Mouse (Mus musculus) yolk sac, embryonic 10.5 days (tissue): ENCODE results near the gene Stk40.
"Not testable (repeated sequence)": the region's sequence is repeated elsewhere in the genome, so short reads cannot be mapped to it uniquely, and the experiment has no call there.

Experiments
- DNase-seq: peaks from one replicate; pipeline ENCODE4 v3.0.0-alpha.2; 2017; ENCODE audit warnings: low spot score

Stk40 gene

GRCm38 (mm10) chr4:126155183-126155582 is 51.4 kb downstream of the Stk40 start:
- DNase-seq = no peak

DNA sequence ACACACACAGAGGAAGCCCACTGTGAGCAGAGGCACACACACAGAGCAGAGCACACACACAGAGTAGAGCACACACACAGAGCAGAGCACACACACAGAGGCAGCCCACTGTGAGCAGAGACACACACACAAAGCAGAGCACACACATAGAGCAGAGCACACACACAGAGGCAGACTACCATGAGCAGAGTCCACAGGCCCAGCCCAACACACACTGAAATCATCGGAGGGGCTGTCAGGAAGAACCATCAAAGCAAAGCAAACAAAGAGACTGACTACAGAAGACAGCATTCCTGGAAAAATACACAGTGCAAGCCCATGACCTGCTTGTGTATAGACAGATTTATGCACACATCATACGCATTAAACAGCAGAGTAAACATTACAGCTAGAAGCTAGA is 52.1 kb downstream of the Stk40 start:
- DNase-seq = peak; percentile 57

DNA sequence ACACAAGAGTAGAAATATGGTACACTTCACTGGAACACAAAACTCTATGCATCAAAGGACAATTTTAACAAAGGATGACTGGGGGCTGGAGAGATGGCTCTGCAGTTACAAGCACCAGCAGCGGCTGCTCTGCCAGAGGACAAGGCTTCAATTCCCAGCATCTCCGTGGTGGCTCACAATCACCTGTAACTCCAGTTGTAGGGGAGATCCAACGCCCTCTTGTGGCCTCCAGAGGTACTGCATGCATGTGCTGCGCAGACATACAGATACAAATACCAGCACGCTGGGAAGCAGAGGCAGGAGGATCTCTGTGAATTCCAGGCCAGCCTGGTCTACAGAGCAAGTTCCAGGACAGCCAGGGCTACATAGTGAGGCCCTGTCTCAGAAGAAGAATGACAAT is 52.9 kb downstream of the Stk40 start:
- DNase-seq = no peak

DNA sequence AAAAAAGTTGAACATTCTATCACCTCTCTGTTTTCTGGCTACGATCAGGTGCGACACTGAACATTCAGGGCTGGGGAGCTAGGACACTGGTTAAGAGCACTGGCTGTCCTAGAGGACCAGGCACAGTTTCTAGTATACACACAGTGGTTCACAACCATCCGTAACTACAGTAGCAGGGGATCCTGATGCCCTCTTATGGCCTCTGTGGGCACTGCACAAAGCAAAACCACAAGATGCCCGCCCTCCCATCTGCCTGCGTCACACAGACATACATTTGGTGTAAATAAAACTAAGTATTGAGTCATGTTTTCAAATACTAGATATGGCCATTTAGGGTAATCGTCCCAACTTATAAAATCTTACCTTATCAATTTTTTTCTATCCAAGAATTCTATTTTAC is 53.8 kb downstream of the Stk40 start:
- no peak for DNase-seq

DNA sequence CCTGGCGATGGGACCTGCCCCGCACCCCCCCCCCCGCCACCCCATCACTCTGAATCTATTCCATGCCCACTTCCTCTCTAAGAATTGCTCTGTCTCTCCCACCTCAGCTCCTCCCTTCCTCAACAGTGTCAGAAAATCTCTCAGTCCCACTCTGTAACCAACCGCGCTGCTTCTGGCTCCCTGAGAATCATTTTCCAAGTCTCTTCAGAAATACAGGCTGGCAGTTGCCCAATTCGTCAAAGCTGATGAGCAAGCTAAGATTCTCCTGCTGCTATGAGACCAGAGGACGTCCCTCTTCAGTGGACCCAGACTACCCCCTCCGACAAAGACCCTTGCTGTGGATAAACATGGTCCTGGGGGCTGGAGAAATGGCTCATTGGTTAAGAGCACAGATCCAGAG is 55.7 kb downstream of the Stk40 start:
- no peak for DNase-seq

GRCm38 (mm10) chr4:126160981-126161380 is 57.2 kb downstream of the Stk40 start:
- no peak for DNase-seq

DNA sequence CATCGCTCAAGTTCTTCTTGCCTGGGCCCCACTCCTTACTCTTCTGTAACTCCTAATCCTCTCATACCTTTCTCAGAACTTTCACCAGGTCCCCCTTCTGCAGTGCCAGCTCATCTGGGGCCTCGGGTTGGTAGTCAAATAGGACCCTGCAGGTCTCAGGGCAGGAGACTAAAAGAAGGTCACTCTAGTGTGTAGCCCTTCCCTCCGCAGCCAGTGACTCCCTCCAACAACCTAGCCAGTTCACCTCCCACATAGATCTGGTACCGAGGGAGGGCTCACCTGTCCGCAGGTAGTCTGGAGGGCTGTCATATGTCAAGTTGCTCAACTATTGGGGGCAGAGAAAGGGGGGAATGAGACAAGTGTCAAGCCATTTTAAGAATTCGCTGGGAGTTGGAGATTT is 57.7 kb downstream of the Stk40 start:
- no peak for DNase-seq

- DNase-seq = no peak
Measured at GRCm38 (mm10) chr4:126161986-126162385, 58.2 kb downstream of the Stk40 start.

- DNase-seq = peak; percentile 83
Measured at GRCm38 (mm10) chr4:126162544-126163066, 58.8 kb downstream of the Stk40 start.

- DNase-seq = peak; percentile 69
Measured at GRCm38 (mm10) chr4:126163067-126163659, 59.4 kb downstream of the Stk40 start, which contains the start of gene Sh3d21. TSS of gene Sh3d21 (minus strand) at chr4:126163491.

- DNase-seq = no peak
Measured at GRCm38 (mm10) chr4:126163685-126164084, 59.9 kb downstream of the Stk40 start.

DNA sequence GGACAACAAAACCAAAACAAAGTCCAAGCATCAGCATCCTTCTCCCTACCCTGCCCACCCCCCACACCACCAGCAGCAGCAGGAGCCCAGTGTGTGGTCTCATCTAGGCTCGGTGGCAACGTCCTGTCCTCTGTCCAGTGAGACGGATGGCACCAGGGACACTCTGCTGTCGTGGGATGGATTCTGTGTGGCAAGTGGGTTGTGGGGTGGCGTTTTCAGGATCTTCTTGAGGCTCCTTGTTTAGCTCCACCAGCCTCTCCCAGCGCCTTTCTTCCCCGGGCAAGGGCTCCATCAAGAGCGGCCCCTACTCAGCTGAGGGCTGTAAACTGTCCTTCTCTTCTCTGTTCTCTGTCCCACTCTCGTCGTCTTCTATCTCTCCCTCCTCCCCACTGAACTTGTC is 61.3 kb downstream of the Stk40 start:
- DNase-seq = not testable (repeated sequence)

DNA sequence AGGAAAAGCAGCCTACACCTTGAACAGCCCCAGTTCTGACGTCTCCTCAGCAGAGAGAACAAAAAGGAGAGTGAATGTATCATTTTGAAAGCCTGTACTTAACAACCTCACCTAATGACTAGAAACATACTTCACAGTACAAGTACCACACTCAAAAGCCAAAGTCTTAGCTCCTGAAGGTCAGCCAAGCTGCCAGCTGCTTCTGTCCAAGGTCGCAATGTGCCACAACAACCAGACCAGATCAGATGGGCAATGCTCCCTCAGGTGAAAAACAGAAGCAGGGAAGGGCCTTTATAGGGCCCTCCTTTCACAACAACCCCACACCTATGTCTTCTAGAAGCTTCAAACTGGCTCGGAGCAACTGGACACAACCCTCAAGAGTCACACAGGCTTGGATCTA is 62.3 kb downstream of the Stk40 start:
- DNase-seq = no peak

DNA sequence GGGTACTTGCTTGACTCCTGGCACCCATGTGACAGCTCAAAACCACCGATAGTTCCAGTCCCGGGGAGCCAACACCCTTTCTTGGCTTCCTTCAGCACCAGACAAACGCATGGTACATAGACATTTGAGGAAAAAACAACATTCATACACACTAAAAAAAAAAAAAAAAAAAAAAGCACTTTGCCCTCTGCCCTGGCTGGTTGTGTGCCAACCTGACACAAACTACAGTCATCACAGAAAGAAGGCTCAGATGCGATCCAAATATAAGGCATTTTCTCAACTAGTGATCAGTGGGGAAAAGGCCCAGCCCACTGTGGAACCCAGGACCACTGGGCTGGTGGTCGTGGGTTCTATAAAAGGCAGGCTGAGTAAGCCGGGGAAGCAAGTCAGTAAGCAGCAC is 65.1 kb downstream of the Stk40 start:
- DNase-seq = no peak

- DNase-seq = not testable (repeated sequence)
Measured at GRCm38 (mm10) chr4:126170737-126171136, 67.0 kb downstream of the Stk40 start.

DNA sequence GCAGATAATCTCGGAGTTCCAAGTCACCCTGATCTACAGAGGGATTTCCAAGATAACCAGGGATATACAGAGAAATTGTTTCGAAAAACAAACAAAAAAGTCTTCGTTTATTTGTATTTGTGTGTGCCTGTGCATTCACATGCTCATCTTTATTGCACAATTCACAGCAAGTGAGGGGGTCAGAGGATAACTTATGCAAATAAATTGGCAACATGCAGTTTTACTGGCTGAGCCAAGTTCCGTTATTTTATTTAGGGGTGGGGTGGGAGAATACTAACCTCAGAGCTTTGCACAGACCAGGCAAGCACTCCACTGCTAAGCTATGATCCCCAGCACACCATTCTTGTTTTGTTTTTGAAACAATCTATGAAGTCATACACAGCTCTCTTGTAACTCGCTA is 70.0 kb downstream of the Stk40 start:
- DNase-seq = no peak

- DNase-seq = not testable (repeated sequence)
Measured at GRCm38 (mm10) chr4:126175980-126176379, 72.2 kb downstream of the Stk40 start.

DNA sequence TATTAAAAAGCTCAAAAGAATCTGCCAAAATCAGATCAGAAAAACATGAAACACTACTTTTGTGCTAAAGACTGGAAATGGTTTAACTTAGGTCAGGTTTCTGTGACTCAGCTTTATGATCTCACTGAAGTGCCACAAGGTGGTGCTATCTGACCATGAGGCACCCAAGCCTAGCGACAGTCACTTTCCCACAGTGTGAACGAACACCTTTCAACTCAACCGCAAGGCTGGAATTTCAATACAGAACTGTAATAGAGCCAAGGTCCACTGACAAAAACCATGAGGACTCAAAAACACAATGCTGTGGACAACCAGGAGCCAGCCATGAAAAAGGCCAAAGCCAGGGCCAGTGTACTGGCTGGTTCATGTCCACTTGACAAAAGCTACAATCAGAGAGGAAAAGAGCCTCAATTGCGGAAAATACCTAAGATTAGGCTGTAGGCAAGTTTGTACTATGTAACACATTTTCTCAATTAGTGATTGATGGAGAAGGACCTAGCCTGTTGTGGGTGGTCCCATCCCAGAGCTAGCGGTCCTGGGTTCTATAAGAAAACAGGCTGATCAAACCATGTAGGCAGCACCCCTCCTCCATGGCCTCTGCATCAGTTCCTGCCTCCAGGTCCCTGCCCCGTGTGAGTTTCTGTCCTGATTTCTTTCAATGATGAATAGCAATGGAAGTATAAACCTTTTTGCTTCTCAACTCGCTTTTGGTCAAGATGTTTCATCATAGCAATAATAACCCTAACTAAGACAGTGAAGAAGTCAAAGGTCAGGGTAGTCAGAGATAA is 77.6 kb downstream of the Stk40 start:
- peak; percentile 20 for DNase-seq

- DNase-seq = no peak
Measured at GRCm38 (mm10) chr4:126183034-126183433, 79.3 kb downstream of the Stk40 start.

DNA sequence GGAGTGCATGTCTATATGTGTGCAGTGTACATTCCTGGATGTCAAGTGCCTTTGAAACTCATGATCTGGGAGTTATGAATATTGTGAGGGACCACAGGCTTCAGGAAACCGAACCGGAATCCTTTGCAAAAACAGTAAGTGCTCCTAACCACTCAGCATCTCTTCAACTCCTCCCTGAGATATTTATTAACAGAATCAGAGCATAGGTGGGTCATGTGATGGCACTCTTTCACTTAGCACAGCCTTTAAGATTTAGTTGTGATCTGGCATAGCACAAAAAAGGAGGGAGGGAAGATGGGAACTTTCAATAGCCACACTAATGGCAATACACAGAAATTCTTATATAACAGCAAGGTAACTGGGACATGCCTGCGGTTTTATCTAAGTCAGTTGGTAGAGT is 83.3 kb downstream of the Stk40 start:
- no peak for DNase-seq
